Mouse (Mus musculus) monocyte, adult 2 months (primary cell): Measurements from ENCODE around the gene Tex22.

Source experiments
- DNase-seq, 2 experiments: peaks; one replicate each; pipeline ENCODE4 v3.0.0; 2022; ENCODE audit warnings: low spot score in 2 of 2, low read depth in 1 of 2

The Tex22 gene

DNA sequence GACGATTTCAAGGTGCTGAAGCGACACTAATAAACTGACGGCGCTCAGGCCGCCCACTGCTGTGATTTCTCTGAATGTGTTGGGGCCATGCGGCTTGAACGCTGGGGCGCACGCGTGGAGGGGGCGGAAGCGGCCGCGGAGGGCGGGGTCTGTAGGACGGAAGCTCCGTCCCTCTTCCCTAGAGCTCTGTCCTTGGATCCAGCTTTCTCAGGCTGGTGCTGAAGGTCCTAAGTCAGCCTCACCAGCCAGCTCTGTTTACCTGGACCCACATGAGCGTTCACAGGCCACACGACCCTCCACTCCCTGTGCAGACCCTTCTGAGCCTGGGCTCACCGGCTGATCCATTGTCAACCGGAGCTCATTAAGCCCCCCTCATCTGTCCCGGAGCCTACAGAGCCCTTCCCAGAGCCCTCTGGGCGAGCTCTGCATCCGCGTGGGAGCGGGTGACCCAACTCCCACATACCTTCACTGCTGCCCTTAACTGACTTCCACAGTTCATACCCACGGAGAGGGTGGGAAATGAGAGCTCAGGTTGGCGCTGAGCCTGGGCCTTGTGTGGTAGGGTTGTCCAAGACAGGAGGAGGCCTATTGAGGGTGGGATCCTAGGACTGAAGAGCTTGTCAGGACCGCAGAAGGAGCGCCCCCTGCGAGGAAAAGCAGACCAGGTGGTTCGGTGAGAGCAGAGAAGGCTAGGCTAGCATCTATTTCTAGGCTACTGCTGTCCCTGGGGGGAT lies at the start of gene Tex22:
Gene Tex22, plus strand, starts transcription at position 174 of the 734 bp plus-strand sequence.
- peak in 1 of 2 experiments; percentile 42 for DNase-seq

DNA sequence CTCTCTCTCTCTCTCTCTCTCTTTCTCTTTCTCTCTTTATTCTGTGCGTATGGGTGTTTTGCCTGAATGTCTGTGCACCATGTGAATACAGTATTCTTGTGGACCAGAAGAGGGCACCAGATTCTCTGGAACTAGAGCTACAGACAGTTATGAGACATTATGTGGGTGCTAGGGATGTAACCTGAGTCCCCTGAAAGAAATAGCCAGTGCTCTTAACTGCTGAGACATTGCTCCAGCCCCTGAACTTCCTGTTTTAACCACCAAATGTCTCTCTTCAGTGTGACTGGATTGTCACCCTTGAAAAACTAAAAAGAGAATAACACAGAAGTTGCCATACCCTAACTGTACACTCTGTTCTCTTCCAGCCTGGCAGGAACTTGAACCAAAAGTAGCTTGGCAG lies 47.7 kb upstream of the Tex22 start:
- DNase-seq, result no peak

DNA sequence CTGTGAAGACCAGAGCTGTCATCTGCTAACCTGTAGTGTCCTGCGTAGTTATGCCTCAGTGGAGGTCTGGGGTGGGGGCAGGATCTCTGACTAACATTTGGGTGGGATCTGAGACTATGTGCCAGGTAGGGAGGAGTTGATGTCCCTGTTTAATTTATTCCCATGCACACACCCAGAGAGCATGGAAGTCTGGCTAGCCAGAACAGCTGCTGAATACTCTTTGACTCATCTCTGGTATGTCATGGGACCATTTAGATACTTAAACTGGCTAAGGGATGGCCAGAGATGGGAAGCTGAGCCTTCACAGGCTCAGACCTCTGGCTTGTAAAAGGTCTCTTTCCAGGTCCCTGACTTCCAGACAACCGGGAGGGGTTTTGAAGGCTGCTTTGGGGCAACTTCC lies 46.8 kb upstream of the Tex22 start:
- DNase-seq, result no peak

DNA sequence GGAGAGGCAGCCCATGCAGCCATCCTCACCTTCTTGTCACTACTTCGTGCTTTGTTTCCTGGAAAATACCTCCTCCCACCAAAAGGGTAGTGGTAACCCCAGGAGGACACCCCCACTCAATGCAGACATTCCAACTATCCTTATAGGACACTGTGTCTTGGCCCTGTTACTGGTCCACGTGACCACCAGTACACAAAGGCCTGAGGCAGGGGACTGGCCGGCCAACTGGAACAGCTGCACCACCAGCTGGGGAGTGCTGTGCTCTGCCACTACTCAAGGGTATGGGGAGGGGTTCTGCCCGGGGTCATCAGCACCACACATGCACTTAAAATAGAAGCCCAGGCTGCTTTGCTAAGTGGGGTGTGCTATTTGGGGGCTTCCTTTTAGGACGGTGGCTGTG lies 46.2 kb upstream of the Tex22 start:
- no peak for DNase-seq

DNA sequence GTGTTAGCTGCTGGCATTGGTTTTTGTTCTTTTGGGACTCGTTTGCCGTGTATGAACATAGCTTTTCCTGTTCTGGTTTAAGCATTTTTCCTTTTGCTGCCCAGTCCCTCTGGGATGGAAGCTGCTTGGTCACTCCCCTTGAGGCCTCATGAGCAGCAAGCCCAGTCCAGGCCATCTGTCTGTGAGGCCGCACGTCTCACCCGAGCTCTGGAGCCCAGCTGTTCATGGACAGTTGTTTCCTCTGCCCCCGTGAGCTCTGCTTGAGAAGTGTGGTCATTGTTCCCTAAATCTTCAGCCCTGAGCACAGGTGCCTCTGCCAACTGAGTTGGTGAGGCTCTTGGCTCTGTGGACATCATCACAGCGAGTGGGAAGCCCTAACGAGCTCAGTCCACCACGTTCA lies 45.4 kb upstream of the Tex22 start:
- DNase-seq, result no peak

GRCm38 (mm10) chr12:113030046-113030445 lies 44.3 kb upstream of the Tex22 start:
- no peak for DNase-seq

DNA sequence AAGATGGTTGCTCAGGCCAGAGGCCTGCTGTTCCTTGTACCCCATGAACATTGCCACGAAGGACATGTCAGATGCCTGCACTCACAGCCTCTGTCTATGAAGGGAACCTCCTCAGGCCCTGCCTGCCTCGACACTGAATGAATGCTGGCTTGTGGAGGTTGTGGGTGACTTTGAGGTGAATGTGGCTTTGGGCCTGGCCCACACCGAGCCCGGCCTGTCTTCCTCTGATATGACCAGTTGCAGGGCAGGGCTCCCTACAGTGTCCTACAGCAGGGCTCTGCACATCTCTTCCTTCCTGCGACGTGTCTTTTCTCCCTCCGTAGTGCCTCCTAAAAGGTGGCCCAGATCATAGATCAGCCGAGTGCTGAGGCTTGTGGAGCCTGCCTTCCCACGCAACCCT lies 43.3 kb upstream of the Tex22 start:
- no peak for DNase-seq

DNA sequence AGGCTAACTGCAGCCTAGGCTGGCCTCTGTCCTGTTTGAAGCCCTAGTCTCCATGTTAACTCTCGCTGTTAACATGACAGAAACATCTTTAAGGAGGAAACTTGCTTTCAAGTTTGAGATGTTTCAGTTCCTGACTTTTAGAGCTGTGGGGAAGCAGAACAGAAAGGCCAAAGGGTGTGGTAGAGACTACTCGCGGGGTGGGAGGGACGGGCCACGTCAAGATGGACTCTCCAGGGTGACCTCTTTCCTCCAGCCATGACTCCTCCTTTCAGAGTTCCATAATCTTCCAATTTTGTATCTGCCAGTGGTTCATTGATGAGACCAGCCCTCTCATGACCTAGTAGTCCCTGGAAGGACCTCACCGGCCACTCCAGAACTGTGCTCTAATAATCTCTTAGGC lies 42.9 kb upstream of the Tex22 start:
- no peak for DNase-seq

GRCm38 (mm10) chr12:113032296-113033250 lies 41.7 kb upstream of the Tex22 start:
- DNase-seq, result no peak

- no peak for DNase-seq
Observed at GRCm38 (mm10) chr12:113035093-113035492, 39.2 kb upstream of the Tex22 start.

DNA sequence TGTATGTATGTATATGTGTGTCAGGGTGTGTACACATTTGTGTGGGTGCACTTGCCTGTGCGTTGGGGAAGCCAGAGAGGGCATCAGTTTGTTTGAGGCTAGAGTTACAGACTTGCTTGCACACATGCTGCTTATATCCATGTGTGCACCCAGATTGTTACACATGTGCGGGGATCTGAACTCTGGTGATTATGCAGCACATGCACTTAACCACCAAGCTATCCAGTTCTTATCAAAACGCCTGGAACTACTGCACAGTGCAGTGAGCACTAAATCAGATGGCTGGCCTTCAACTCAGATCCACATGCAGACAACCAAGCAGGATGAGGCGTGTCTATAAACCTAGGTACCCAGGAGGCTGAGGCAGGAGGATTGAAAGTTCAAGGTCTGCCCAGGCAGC lies 37.3 kb upstream of the Tex22 start:
- no peak for DNase-seq

DNA sequence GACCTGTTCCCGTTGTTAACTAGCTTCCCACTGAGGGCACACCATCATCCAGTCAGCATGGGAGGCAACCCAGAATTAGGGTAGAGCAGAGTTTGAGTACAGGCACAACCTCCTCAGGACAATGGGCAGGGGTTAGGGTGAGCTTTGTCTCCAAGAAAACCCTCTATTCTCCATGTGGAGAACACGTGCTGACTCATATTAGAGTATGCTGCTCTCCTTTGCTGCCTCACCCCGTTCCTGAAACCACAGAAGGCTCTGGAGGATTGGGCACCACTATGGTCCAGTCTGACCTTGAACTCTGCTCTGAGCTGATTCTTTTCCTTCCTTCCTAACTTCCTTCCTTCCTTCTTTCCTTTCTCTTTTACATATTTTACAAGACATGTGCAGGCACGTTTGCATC lies 35.9 kb upstream of the Tex22 start:
- no peak for DNase-seq

DNA sequence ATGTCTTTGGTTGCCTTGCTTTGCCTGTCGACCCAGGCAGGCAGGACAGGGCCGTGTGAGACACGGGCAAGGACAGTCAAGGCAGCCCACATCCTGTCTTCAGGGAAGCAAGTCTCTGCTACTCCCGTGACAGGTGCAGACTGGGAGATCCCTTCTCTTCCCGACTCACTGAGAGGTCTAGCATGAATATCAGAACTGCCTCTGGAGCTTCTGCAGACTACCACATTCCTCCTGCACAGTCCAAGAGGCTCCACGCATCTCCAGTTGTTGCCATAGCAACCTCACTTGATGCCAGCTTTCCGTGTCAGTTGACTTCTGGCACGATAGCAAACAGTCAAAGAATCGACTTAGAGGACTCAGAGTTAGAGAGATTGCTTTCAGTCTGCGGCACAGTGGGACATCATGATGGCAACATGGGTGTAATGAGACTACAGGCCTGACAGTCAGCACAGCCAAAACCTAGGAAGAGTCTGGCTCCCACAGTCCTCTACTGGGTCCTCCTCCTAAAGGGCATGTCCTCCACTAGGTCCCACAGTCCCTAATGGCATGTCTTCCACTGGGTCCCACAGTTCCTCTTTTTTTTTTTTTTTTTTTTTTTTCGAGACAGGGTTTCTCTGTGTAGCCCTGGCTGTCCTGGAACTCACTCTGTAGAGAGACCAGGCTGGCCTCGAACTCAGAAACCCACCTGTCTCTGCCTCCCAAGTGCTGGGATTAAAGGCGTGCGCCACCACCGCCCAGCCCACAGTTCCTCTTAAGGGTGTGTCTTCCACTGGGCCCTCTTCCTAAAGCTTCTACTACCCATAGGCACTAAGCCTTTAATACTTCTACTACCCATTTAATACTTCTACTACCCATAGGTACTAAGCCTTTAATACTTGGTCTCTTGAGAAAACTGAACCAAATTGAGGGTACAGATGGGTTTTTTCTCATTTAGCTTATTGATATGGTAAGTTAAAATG lies 32.5 kb upstream of the Tex22 start:
- DNase-seq, result no peak

DNA sequence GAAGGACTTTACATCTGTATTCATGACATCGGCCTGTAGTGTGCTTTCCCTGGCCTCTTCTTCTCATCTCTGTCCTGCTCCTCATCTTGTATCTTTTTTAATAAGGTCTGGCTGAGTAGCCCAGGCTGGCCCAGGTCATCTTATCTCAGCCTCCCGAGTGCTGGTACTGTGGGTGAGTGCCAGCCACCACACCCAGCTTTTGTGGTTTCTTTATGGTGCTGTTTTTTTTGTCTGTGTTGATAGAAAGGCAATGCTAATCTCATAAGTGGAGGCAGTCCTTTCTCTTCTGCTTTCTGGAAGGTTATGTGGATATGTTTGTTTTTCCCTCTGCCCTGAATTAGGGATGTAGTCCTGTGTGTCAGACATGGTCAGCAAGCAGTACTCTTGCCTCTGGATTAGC lies 31.8 kb upstream of the Tex22 start:
- no peak for DNase-seq

DNA sequence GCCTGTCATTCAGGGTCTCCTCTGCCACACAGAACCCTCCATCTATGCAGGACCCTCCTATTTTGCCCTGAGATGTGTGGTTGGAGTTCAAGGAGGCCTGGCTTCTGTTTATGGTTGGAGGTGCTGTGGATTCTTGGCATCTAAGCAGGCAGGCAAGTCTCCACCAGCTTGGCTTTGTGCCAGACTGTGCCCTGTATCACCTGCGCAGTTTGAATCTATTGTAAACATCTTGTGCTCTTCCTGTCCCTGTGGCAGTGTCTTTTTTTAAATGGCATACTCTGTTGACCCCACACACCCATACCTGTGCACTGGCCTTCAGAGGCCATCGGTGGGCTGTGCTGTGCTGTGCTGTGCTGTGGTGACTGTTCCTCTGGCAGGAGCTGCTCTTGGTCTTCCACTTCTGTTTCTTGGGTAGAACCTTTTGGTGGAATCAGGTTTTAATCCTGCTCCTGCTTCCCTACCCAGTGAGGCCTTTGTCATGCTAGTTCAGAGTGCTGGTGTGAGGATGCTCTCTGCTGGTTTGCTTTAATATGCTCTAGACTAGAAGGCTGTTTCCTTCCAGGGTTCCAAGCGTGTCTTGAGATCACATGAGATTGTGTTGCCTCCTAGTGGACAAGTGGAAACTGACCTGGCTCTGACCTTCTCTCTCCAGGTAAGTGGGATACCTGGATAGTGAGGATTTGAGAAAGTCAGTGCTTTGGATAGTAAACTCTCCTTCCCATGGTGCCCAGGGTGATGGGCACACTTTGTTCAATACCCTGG lies 29.2 kb upstream of the Tex22 start:
- DNase-seq, result no peak

GRCm38 (mm10) chr12:113046861-113047260 lies 27.4 kb upstream of the Tex22 start:
- DNase-seq, result no peak

DNA sequence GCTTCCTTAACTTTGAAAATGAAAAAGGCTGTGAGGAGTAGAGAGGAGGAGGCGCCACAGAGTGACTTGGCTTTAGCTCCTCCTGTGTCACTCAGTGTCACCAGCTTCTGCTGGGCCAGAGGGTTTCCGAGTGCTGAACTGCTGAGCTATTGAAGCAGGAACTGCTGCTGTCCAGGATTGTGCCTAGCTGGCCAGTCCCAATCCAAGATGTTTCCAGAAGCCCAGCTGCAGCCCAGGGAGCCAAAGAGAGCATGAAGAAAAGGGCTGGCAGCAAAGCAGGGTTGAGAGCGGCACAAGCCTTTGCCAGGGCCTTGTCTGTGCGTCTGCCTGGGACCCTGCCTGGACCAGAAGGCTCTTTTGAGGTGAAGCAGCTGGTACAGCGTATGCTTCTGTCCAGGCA lies 26.2 kb upstream of the Tex22 start:
- no peak for DNase-seq

DNA sequence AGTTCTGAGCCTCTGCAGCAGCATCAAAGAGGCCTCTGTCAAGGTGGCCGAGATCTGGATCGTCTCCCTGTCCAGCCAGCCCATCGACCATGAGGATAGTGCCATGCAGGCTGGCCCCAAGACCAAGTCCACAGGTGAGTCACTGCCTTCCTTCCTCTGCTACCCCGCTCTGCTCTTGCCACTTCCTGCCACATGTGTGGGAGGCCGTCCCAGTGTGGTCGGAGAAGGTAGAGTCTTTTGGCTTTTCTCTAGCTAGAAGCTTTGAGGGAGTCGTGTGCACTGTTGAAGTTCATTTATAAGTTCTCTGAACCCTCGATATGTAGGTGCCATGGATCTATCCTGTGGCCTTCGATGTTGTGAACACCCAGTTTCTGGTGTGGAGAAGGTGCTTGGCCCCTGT lies 24.5 kb upstream of the Tex22 start:
- DNase-seq, result no peak

GRCm38 (mm10) chr12:113050671-113051070 lies 23.6 kb upstream of the Tex22 start:
- DNase-seq, result no peak

DNA sequence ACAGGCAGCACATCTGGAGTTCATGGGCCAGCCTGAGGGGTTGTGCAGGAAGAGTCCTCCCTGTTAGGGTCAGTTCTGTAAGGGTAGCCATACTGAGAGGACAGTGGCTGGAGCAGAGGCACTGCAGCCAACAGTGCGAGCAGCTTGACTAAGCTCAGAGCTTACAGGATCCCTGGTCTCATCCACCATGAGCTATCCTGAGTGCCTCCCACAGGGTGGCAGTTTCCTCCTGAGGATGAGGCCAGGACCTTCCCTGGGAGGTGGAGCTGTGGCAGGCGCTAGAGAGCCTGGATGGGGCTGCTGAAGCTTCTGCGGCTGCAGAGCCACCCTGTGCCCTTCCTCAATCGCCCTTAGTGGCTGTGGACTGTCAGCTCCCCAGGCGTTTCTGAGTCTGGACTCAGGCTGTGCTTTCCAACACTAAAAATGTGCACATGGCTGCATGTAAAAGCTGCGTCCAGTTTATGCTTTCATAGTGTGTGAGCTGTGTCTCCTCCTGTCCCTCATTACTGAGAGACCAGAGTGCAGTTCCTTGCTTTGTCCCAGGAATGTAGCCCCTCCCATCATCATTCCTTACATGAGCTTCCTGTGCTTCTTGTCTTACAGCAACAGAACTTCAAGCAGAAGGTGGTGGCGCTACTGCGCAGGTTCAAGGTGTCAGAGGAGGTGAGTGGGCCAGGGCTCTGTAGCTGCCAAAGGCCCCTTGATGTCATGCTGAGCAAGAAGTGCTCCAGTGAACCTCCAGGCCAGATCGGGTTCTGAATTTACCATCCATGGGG lies 22.5 kb upstream of the Tex22 start:
- no peak for DNase-seq
